Mouse (Mus musculus) cerebellum, postnatal 36 days (tissue): ENCODE measurements around the gene Tal1.

Source experiments
- DNase-seq, 2 experiments: peaks; one replicate each; pipeline ENCODE4 v3.0.0; 2021 to 2022; ENCODE audit warnings: mixed read lengths in 2 of 2

Gene Tal1

DNA sequence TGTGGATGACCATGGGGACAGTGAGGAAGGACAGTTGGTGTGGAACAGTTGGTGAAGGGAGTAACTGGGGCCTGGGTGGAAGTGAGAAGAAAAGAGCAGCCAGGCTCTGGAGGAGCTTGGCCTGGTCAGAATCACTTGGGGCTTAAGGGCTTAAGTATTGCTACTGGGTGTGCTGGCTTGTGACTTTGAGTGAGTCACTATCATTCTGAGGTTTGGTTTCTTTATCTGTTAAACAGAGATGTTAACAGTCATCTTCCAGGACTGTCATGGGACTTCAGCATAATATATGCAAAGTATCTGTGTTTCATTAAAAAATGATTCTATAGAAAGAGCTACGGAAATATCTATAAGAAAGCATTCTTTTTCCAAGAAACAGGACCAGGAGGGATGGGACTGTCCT, 18.6 kb downstream of the Tal1 start:
- no peak for DNase-seq

GRCm38 (mm10) chr4:115075204-115075915, 19.1 kb downstream of the Tal1 start:
- no peak for DNase-seq

DNA sequence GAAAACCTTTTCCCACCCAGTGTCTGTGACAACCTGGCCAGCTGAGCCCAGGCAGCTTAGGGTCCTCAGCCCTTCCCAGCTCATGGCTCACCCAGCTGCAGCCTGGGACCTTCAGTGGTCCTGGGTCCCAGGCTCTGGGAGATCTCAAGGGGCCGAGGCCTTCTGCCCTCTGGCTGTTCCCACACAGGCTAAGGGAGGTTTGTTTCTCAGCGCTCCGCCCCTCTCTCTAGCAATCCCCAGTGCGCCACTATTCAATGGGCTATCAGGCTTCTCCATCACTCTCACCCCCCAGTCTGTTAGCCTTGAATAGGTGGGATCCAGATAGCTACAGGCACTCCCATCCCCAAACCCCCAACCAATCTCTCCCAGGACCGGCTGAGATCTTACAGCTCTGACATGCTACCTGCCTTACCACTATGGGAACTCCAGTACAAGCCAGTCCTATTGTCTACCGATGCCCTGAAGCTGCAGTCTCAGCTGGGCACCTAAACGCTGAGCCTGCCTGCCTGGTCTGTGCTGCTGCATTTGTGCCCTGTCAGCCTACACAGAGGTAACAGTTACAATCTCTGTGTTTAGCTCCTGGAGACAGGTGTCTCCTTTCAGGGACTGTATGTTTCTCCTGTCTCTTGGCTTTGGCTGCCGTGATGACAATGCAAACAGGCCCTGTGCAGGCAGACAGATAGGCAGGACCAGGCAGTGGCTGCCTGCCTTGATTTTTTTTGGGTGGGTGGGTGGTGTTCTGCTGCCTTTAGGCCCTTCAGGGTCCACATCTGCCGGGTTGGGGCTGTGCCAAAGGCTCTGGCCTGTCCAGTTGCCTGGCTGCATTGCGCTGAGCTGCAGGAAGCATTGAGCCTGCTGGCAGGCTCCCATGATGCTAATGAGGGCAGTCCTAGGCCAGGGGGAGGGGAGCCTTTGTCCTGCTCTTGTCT, 22.9 kb downstream of the Tal1 start:
- DNase-seq: no peak

- no peak for DNase-seq
Observed at GRCm38 (mm10) chr4:115079821-115080349, 23.7 kb downstream of the Tal1 start.

GRCm38 (mm10) chr4:115083031-115083430, 26.8 kb downstream of the Tal1 start:
- DNase-seq: no peak

GRCm38 (mm10) chr4:115085522-115086095, 29.4 kb downstream of the Tal1 start:
- DNase-seq: peak; percentile 36 to 47

DNA sequence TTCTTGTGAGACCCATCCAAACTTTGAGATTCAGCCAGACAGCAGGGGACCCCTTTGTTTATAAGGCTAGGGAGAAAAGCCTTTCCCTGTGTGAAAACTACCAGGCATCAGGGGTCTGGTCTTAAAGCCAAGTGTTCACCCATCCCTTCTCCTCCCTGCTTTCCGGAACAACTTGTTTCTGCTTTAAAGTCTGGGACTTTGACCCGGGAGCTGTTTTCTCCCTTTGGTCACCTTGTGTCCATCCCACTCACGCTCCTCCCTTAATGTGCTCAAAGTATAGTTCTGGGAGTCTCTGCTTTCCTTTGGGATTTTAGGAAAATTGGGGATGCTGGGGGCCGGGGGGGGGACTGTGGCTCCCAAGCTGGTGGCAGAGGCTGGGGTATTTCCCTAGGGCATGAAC, 30.0 kb downstream of the Tal1 start:
- DNase-seq: no peak

- DNase-seq: no peak
Observed at GRCm38 (mm10) chr4:115086763-115087415, 30.7 kb downstream of the Tal1 start.

DNA sequence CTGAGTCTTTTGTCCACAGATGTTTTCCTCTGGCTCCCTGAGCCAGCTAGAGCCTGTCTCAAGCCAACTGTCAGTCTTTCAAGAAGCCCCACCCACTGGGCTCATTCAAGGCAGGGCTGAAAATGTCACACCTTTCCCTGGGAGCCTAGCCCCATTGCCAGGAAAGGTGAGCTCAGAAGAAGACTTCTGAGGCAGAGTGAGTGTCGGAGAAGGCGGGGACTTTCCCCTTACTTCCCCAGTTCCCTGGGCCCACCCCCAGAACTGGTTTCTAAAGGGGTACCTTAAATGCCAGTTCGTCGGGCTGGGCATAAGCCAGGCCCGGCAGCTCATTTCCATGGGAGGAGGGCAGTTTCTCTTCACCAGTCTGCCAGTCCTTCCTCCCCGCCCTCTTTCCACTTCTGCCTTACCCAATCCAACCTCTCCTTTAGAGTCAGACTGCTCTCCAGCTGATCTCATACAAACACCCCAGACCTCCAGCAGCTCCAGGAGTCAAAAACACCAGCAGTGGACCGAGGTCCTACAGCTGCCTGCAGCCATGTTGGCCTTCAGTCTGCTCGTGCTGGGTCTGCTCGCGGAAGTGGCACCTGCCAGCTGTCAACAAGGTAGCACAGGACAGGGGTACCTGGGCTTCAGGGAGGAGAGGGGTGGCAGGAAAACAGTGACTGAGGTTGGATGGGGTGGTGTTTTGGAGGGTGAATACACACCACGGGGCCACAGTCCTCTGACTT, 32.5 kb downstream of the Tal1 start, which contains the start of gene Pdzk1ip1:
TSS of gene Pdzk1ip1 (plus strand) at position 98 of the 728 bp plus-strand sequence.
- no peak for DNase-seq

DNA sequence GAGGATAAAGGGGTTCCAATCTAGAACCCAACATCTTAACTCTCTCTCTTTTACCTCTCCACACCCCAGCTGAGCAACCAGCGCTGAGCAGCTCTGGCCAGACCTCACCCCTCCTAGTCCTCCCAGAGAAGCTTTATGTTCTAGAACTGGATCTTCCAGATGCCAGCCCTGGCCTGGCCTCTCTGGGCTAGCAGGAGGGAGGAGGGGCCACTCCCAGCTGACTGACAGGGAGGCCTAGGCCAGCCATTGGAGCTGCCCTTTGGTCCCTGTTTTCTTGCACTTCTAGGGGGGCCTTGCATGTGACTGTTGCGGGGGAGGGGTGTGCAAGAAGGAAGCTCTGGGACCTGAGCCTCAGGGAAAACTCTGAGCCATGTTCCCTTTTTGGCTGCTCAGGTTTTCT, 34.4 kb downstream of the Tal1 start:
- DNase-seq: no peak

- DNase-seq: no peak
Observed at GRCm38 (mm10) chr4:115091806-115092205, 35.6 kb downstream of the Tal1 start.

DNA sequence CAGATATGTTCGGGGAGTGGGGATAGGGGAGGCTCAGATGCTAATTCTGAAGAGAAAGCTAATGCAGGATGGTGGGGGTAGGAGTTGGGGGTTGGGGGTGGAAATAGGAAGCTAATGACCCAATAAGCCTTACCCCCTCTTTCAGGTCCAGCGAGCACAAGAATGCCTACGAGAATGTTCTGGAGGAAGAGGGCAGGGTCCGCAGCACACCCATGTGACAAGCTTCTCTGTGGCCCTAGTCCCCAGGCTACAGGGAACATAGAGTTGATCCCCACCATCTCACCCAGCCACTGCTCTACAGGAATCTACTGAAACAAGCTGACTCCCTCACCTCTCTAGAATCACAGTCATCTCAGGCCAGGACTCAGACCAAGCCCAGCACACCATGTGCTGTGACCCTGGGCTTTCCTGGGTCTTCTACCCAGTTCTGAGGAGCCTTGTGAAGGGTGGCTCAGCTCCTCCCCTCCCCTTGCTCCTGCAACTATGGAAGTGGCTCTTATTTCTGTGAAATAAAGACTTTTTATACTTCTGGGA, 37.2 kb downstream of the Tal1 start:
- DNase-seq: no peak

DNA sequence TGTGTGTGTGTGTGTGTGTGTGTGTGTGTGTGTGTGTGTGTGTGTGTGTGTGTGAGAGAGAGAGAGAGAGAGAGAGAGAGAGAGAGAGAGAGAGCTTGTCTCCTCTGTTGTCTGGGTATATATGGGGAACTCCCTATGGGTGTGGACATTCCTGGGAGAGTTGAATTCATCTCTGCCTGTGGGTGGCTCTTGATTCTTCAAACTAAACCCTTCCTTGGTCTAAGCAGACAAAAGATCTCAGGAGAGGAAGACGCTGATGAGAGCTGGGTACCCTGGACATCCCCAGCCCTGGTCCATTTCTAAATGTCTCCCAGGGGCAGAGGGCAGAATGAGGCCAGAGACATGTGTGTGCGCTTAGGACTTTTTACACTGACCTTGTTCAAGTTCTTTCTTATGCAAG, 37.8 kb downstream of the Tal1 start:
- DNase-seq: no peak

GRCm38 (mm10) chr4:115095671-115096434, 39.6 kb downstream of the Tal1 start:
- peak in 1 of 2 experiments; percentile 4 for DNase-seq

GRCm38 (mm10) chr4:115096435-115097145, 40.4 kb downstream of the Tal1 start:
- DNase-seq: no peak

- peak; percentile 15 to 20 for DNase-seq
Observed at GRCm38 (mm10) chr4:115097146-115097496, 40.9 kb downstream of the Tal1 start.

- peak; percentile 58 to 60 for DNase-seq
Observed at GRCm38 (mm10) chr4:115101682-115102081, 45.5 kb downstream of the Tal1 start.

DNA sequence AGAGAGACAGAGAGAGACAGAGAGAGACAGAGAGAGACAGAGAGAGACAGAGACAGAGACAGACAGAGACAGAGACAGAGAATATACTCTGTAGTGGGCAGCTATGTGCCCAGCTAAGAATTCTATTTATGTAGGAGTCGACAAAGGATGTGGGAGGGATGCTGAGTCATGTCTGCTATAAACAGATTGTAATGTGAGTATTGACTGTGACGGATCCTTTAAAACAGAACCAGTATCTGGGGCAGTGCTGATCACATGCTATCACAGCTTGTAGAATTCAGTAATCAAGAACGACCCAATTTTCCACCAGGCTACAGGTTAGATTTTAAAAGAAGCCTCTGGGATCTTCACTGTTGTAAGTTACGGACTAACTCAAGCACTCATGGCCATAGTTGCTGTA, 47.3 kb downstream of the Tal1 start:
- no peak for DNase-seq

GRCm38 (mm10) chr4:115111167-115111566, 54.9 kb downstream of the Tal1 start:
- no peak for DNase-seq

GRCm38 (mm10) chr4:115113266-115113665, 57.0 kb downstream of the Tal1 start:
- DNase-seq: no peak
